21 mouse cellular contexts compared by ENCODE assay signal in the genomic region with DNA sequence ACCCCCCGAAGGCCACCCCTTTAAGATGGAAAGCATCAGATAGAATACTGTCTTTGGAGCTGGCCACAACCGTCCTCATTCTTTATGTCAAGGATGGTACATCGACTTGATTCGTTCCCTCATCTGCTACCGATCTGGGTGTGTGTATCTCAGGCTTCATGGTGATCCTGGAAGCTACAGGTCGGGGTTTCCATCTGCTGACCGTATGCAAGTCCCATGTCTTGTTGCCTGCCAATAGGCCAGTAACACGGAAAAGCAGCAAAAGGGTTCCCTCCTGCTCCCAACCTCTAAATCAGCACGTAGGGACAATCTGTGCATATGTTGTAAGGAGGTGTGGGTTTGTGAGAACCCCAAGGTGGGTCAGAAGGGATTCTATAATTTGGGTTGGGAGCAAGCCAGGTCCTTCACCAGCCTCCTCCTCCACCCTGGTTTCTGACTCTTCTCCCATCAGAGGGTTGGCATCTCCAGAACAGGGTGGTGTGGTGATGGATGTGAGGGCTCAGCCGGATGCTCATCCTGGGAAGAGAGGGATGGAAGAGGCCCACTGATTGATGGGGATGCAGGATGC. TPM values are rescaled to one million over a fixed set of nuclear protein-coding genes. Genes with fewer than 3 reads are reported as not detected.
A peak's percentile ranks its signal among the peaks of the same experiment; 100 is the strongest.
DNase-seq lines count a peak whose midpoint lies in the region; ATAC-seq and TF ChIP-seq lines count a peak whose summit lies in the region.
"Had no signal": no experiment of that assay in that cellular context is flagged by ENCODE, and none has a peak within 500 bp of the region (broad histone marks: within the 10 kb centered on the region; RNA-seq: fewer than 3 reads in every experiment).

No protein-coding gene starts in this region.

- H3K27me3 ChIP-seq in cerebellum, adult 2 months (ENCODE audit: control insufficient read depth, insufficient read depth, low read length), result no peaks in the 10 kb centered on the region
- H3K27me3 ChIP-seq in heart, adult 2 months (ENCODE audit: control insufficient read depth, insufficient read depth, low read length), result peaks cover 6% of the 10 kb centered on the region
- no peaks in the 10 kb centered on the region for H3K27me3 ChIP-seq in neural tube, embryonic 13.5 days
- H3K27me3 ChIP-seq in neural tube, embryonic 14.5 days (ENCODE audit: control insufficient read depth, insufficient read depth, low read length), result no peaks in the 10 kb centered on the region
- H3K27me3 ChIP-seq in midbrain, embryonic 15.5 days (replicated peaks), result no peaks in the 10 kb centered on the region
- H3K27me3 ChIP-seq: hindbrain, embryonic 15.5 days had no signal

- peak overlapping the region; percentile 77; the same call in 1 of the 2 replicates for H3K4me2 ChIP-seq in neural tube, embryonic 13.5 days
- peak overlapping the region; percentile 18; the same call in 1 of the 2 replicates for H3K4me2 ChIP-seq in neural tube, embryonic 14.5 days (ENCODE audit: low read depth, low read length)
- no peak overlapping the region for H3K4me2 ChIP-seq in midbrain, embryonic 15.5 days
- H3K4me2 ChIP-seq: heart, embryonic 11.5 days; hindbrain, embryonic 12.5 days had no signal

- H3K9me3 ChIP-seq in neural tube, embryonic 13.5 days, result no peaks in the 10 kb centered on the region
- no peaks in the 10 kb centered on the region for H3K9me3 ChIP-seq in neural tube, embryonic 14.5 days (ENCODE audit: control insufficient read depth, low read length)
- no peaks in the 10 kb centered on the region for H3K9me3 ChIP-seq in midbrain, embryonic 15.5 days
- H3K9me3 ChIP-seq: G1E; hindbrain, embryonic 12.5 days; hindbrain, embryonic 15.5 days had no signal

- no peak overlapping the region for H3K9ac ChIP-seq in heart, adult 2 months (ENCODE audit: low read depth, low read length)
- H3K9ac ChIP-seq in neural tube, embryonic 13.5 days, result no peak overlapping the region
- no peak overlapping the region for H3K9ac ChIP-seq in neural tube, embryonic 14.5 days (replicated peaks; ENCODE audit: low read depth, low read length)
- H3K9ac ChIP-seq in midbrain, embryonic 15.5 days, result no peak overlapping the region
- H3K9ac ChIP-seq: forebrain, postnatal 0 days; hindbrain, embryonic 12.5 days; hindbrain, embryonic 15.5 days had no signal

- ATAC-seq in neural tube, embryonic 13.5 days (ENCODE audit: low read depth), result no peak
- no peak for ATAC-seq in neural tube, embryonic 14.5 days (ENCODE audit: low read depth)
- no peak for ATAC-seq in midbrain, embryonic 15.5 days (replicated peaks)
- ATAC-seq: forebrain, embryonic 14.5 days; forebrain, postnatal 0 days; intestine, postnatal 0 days; Patski had no signal

- 27% methylated on average over 10 of the region's 10 CpGs for WGBS in cerebellum, adult 2 months
- 84% methylated on average over 10 of the region's 10 CpGs for WGBS in heart, adult 2 months
- WGBS in neural tube, embryonic 13.5 days, result 90% methylated on average over 10 of the region's 10 CpGs
- 88% methylated on average over 10 of the region's 10 CpGs for WGBS in neural tube, embryonic 14.5 days
- 93% methylated on average over 10 of the region's 10 CpGs for WGBS in midbrain, embryonic 15.5 days

- peak overlapping the region; percentile 55 for H3K27ac ChIP-seq in cerebellum, adult 2 months (ENCODE audit: insufficient read depth, low read length)
- no peak overlapping the region for H3K27ac ChIP-seq in heart, adult 2 months
- H3K27ac ChIP-seq in neural tube, embryonic 13.5 days (replicated peaks), result no peak overlapping the region
- H3K27ac ChIP-seq in neural tube, embryonic 14.5 days (ENCODE audit: low read depth, low read length), result no peak overlapping the region
- H3K27ac ChIP-seq in midbrain, embryonic 15.5 days, result no peak overlapping the region
- H3K27ac ChIP-seq: hindbrain, embryonic 12.5 days had no signal

- no peaks in the 10 kb centered on the region for H3K36me3 ChIP-seq in heart, adult 2 months (ENCODE audit: control insufficient read depth, insufficient read depth, low read length)
- H3K36me3 ChIP-seq in neural tube, embryonic 13.5 days, result no peaks in the 10 kb centered on the region
- 0 out of 2 replicates have a peak, but pooled peaks cover 3% of the 10 kb centered on the region for H3K36me3 ChIP-seq in neural tube, embryonic 14.5 days (ENCODE audit: control insufficient read depth, insufficient read depth, low read length)
- H3K36me3 ChIP-seq in midbrain, embryonic 15.5 days (replicated peaks), result no peaks in the 10 kb centered on the region
- H3K36me3 ChIP-seq: G1E; hindbrain, embryonic 12.5 days; hindbrain, embryonic 15.5 days had no signal

- peaks cover 47% of the 10 kb centered on the region for H3K4me1 ChIP-seq in cerebellum, adult 2 months (ENCODE audit: control insufficient read depth, insufficient read depth, low read length)
- H3K4me1 ChIP-seq in heart, adult 2 months (ENCODE audit: control insufficient read depth, insufficient read depth, low read length), result no peaks in the 10 kb centered on the region
- H3K4me1 ChIP-seq in neural tube, embryonic 13.5 days (replicated peaks), result peaks cover 76% of the 10 kb centered on the region
- H3K4me1 ChIP-seq in neural tube, embryonic 14.5 days (ENCODE audit: control insufficient read depth, insufficient read depth, low read length), result peaks cover 29% of the 10 kb centered on the region
- H3K4me1 ChIP-seq in midbrain, embryonic 15.5 days, result peaks cover 43% of the 10 kb centered on the region

- no peaks in the 10 kb centered on the region for H3K79me2 ChIP-seq in heart, adult 2 months (replicated peaks; ENCODE audit: control insufficient read depth, insufficient read depth, low read length)

- DNase-seq in cerebellum, adult 2 months, result peak; percentile 38 to 43
- no peak for DNase-seq in cerebellum, adult 8-10 months
- DNase-seq in heart, adult 11 months, result peak; percentile 85
- no peak for DNase-seq in heart, adult 2 months
- DNase-seq in neural tube, embryonic 10.5 days (ENCODE audit: extremely low spot score, low spot score), result no peak
- DNase-seq: adrenal gland, postnatal 10 days; adrenal gland, postnatal 36 days; B cell, adult 2 months; cerebellum, adult 18-20 months; forebrain, postnatal 0 days; gastrocnemius, postnatal 25 days had no signal

- TF ChIP-seq POLR2A in cerebellum, adult 2 months (IDR thresholded peaks at IDR 0.05; ENCODE audit: borderline replicate concordance, insufficient read depth, low read length), result no peak
- TF ChIP-seq POLR2A in heart, adult 2 months (IDR thresholded peaks at IDR 0.05; ENCODE audit: insufficient read depth, low read depth, low read length), result no peak

- no peak for TF ChIP-seq EP300 in heart, adult 2 months (IDR thresholded peaks at IDR 0.05; ENCODE audit: insufficient read depth, low read depth, low read length)

- no peak for TF ChIP-seq CTCF in cerebellum, adult 2 months (IDR thresholded peaks at IDR 0.05; ENCODE audit: borderline replicate concordance, insufficient read depth, low read depth, low read length)
- TF ChIP-seq CTCF in heart, adult 2 months (IDR thresholded peaks at IDR 0.05), result no peak

- H3K4me3 ChIP-seq in cerebellum, adult 2 months (replicated peaks; ENCODE audit: insufficient read depth, low read depth, low read length), result no peak overlapping the region
- no peak overlapping the region for H3K4me3 ChIP-seq in heart, adult 2 months
- H3K4me3 ChIP-seq in neural tube, embryonic 13.5 days, result no peak overlapping the region
- H3K4me3 ChIP-seq in neural tube, embryonic 14.5 days (ENCODE audit: low read depth, low read length), result no peak overlapping the region
- H3K4me3 ChIP-seq in midbrain, embryonic 15.5 days, result no peak overlapping the region
- H3K4me3 ChIP-seq: hindbrain, embryonic 12.5 days; hindbrain, embryonic 15.5 days had no signal

- intact Hi-C loops in heart, adult 2 months (cut with DNase I), result no loop called here

RNA-seq across cellular contexts. Expression of gene Spock2, which starts 5.0 kb away (rescaled TPM):
- polyA plus RNA-seq in cerebellum, adult 2 months (2012; rRNA removed), result 499 and 502 TPM in 2 replicates
- 10 to 100 TPM; 12.2 to 21.7 TPM for total RNA-seq in heart, adult 2 months (2021)
- 8.4 and 10.6 TPM in 2 replicates for polyA plus RNA-seq in heart, adult 2 months (2012; rRNA removed)
- 99.9 and 103 TPM in 2 replicates for polyA plus RNA-seq in neural tube, embryonic 13.5 days (2015; fragmentation: Nextera tagmentation; extraction: Ambion mirVana)
- polyA plus RNA-seq in neural tube, embryonic 14.5 days (2014; fragmentation: Nextera tagmentation; extraction: Ambion mirVana), result 92.4 and 95.3 TPM in 2 replicates
- polyA plus RNA-seq in midbrain, embryonic 15.5 days (2015; fragmentation: Nextera tagmentation; extraction: Ambion mirVana), result 106 and 113 TPM in 2 replicates
- total RNA-seq: G1E had no signal
- polyA plus RNA-seq: G1E had no signal

Comparison
In these comparisons a context has a peak if more than half of its experiments do, and no peak if none do; other contexts are left out.
1. DNase-seq: peak in cerebellum, adult 2 months (2 of 2) and heart, adult 11 months (single experiment); none in cerebellum, adult 8-10 months (single experiment), heart, adult 2 months (0 of 2) and neural tube, embryonic 10.5 days (single experiment).